Mouse (Mus musculus): Measurements from ENCODE around the gene Arhgef40.
"Not testable (repeated sequence)": the region's sequence is repeated elsewhere in the genome, so short reads cannot be mapped to it uniquely, and the experiment has no call there.

The Arhgef40 gene

DNA sequence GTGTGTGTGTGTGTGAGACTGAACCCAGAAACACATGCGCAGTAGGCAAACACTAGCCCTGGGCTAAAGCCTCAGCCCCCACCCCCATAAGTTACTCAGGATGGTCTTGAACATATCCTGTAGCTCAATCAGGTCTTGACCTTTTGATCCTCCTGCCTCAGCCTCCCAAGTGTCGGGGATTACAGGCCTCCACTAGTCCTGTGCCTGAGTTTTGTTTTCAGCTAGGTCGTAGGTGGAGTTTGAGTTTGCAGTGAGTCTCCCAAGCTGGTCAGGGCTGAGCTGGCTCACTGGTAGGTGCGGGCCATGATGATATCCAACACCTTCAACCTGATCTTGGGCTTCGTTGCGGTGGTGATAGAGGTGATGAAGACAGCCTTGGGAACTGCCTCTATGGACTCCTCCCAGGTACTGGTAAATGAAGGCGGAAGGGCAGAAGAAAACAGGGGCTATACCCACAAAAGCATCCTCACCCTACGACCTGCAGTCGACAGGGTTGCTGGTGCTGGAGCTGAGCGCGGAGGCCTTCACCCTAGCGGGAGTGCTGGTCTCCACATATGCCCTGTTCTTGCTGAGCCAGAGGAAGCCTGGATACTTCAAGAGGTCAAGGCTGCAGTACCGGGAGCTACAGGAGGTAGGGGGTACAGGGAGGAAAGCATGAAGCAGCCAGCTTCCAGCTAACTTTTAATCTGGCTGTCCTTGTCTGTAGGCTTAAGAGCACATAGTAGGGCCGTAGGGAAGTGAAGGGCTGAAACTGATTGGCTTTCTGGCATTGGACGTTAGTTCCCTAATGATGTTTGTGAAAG, 33.9 kb downstream of the Arhgef40 start:
- DNase-seq (ENCODE audit: low spot score in 2 of 2): no peak

DNA sequence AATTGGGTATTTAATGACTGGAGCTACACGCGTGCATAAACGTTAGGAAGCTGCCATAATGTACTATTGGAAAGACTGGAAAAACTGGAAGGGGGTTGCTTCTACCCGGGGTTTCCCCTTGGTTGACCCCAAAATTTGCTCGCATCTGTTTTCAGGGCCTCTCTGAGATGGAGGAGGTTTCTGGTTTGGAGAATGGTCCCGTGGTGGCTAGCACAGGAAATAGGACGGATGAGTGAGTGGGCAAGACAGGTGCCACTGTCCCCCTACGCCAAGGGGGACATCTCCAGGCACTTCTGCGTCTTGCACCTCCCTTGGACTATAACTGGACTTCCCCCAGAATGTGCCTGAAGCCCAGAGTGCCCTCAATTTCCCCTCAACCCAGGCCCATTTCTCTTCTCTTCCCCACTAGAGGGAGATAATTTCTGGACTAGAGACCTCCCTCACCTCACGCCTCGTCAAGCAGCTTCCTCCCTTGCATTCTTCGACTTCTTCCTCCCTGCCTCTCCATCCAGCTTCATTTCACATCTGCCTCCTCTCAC, 34.6 kb downstream of the Arhgef40 start:
- DNase-seq (ENCODE audit: low spot score in 2 of 2): no peak

DNA sequence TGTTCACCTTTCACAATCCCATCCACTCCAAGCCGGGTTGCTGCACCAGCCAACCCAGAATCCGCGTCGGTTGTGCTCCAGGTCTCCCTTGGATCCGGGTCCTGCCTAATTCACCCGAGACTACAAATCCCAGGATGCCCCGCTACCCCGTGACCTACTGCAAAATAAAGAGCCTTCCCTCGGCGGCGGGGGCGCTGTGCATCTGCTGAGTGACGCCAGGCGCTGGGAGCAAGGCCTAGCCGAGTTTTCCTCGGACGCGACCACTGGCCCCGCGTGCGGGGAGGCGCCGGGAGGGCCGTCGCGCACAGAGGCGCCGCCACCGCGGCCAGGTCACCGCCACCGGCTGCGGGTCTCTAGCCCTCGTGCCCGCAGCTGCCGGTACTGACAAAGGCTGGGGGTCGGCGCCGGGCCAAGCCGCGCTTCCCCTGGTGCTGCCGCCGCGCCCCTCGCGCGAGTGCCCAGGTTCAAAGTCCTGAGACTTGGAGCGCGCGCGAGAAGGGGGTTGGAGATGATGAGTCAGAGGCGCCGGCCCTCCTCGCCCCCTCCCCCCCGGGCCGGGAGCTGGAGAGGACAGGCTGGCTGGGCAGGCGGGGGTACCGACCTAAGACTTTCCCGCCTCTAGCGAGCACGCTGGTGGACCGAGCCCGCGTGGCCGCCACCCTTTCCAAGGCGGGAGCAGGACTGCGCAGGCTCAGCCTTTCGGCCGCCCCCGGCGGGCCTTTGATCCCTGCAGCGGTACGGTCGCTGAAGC, 35.2 kb downstream of the Arhgef40 start:
- peak; percentile 97 for DNase-seq (ENCODE audit: low spot score in 2 of 2)

GRCm38 (mm10) chr14:52020486-52021137, 36.1 kb downstream of the Arhgef40 start, which contains the start of gene Zfp219:
TSS of gene Zfp219 (minus strand) at chr14:52020733.
- peak in 1 of 2 experiments; percentile 76 for DNase-seq (ENCODE audit: low spot score in 2 of 2)

DNA sequence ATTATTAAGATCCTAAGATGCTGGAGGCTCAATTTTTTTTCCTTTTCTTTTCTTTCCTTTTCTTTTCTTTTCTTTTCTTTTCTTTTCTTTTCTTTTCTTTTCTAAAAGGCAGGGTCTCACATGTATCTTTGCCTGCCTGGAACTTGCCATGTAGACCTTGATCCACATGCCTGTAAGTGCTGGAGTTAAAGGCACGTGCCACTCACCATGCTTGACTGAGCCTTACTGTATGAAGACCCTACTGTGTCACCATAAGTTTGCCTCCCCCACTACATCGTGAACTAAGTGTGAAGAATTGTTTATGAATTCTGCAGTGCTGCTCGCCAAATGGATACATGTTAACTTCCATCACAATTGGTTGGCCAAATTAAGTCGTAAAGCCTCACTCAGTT, 36.6 kb downstream of the Arhgef40 start:
- no peak for DNase-seq (ENCODE audit: low spot score in 2 of 2)

DNA sequence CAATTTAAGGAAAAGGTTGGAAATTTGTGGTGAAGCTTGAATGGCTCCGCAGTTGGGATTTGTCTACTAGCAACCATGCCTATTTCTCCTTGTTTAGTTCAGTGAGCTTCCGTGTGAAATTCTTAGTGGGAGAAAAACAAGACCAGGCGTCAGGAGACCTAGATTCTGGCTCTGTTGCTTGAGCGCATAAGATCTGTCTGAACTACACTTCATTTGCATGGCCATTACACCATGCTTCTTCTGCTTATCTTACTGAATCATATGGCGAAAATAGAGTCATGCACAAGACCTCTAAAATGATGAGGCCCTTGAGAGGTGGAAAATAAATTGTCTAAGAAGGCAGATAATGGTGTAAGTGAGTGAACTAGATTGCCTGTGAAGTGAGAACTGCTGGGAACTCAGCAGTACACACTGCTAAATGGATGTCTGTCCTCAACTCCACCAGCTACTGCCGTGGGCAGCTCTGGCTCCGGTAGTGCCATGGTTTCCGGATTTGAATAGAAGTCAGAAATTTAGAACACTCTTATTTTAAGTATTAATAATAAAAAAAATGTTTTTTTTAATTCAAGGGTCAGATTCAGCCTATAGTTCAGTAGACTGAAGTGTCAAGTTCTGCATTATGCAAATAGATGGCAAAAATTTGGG, 37.2 kb downstream of the Arhgef40 start:
- no peak for DNase-seq (ENCODE audit: low spot score in 2 of 2)

GRCm38 (mm10) chr14:52022244-52022708, 37.8 kb downstream of the Arhgef40 start:
- DNase-seq (ENCODE audit: low spot score in 2 of 2): no peak

DNA sequence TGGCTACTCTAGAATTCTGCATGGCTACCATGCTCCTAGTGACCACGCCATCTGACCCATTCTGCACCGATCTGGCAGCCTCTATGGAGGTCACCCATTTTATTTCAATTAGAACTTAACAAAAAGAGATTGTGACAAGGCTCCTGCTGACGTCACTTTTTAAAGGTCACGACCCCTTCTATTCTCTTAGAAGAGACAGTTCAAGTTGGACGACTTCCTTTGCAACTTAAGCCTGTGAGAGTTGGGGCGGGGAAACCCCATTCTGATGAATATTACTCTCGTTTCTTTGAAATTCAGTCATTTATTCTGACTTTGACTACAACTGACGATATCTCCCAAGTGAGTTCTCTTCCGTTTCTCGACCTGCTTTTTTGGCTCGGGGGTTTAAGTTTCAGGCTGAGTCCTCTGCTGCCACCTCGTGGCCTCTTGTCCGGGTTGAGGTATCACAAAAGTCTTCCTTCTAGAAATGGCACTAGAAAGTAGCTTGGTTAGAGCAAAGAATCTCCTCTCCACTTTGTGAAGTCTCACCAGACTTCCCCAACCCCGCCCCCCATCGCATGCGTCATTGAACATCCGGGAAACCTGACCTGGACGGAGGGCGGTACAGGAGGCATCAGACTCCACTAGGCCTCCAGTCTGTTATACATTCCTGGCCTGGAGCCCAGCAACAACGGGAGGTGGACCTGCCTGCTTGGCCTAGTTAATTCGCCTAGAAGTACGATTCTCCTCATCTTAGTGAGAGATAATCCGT, 38.4 kb downstream of the Arhgef40 start:
- peak; percentile 87 to 91 for DNase-seq (ENCODE audit: low spot score in 2 of 2)

DNA sequence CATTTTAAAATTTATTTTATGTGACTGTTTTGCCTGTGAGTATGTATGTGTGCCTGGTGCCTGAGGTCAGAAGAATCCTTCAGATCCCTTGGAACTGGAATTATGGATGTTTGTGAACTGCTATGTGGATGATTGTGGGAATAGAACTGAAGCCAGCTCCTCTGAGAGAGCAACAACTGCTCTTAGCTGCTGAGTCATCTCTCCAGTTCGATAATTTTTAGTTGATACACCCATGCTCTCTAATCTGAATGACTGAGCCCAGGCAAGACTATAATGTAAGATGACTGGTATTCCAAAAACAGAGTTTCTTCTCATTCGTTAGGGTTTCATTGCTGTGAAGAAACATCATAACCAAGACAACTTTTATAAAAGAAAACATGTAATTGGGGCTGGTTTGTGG, 39.6 kb downstream of the Arhgef40 start:
- DNase-seq (ENCODE audit: low spot score in 2 of 2): no peak

DNA sequence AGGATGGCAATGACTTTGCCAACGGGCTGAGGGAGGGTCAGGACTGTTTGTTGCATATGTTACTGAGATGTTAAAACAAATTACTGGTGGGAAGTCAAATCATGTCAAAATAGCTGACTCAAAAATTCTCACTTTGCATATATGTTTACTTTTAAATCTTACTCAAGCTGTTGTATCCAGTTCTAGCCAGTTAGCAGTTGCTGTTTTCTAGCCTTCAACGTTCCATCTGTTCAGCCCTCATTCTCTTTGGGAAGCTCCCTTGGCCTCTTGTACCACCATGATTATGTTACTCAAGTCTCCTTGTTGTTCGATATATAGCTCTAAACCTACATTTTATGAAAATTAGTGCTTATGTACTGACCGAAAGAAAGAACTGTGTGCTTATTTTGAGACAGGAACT, 41.8 kb downstream of the Arhgef40 start:
- DNase-seq (ENCODE audit: low spot score in 2 of 2): no peak

- no peak for DNase-seq (ENCODE audit: low spot score in 2 of 2)
Measured at GRCm38 (mm10) chr14:52035926-52036325, 51.4 kb downstream of the Arhgef40 start.

- no peak for DNase-seq (ENCODE audit: low spot score in 2 of 2)
Measured at GRCm38 (mm10) chr14:52039332-52039731, 54.8 kb downstream of the Arhgef40 start.

GRCm38 (mm10) chr14:52042359-52042758, 57.8 kb downstream of the Arhgef40 start, which contains the start of gene Olfr221:
TSS of gene Olfr221 (minus strand) at chr14:52042459.
- DNase-seq (ENCODE audit: low spot score in 2 of 2): not testable (repeated sequence)

- no peak for DNase-seq (ENCODE audit: low spot score in 2 of 2)
Measured at GRCm38 (mm10) chr14:52043446-52043845, 58.9 kb downstream of the Arhgef40 start.

DNA sequence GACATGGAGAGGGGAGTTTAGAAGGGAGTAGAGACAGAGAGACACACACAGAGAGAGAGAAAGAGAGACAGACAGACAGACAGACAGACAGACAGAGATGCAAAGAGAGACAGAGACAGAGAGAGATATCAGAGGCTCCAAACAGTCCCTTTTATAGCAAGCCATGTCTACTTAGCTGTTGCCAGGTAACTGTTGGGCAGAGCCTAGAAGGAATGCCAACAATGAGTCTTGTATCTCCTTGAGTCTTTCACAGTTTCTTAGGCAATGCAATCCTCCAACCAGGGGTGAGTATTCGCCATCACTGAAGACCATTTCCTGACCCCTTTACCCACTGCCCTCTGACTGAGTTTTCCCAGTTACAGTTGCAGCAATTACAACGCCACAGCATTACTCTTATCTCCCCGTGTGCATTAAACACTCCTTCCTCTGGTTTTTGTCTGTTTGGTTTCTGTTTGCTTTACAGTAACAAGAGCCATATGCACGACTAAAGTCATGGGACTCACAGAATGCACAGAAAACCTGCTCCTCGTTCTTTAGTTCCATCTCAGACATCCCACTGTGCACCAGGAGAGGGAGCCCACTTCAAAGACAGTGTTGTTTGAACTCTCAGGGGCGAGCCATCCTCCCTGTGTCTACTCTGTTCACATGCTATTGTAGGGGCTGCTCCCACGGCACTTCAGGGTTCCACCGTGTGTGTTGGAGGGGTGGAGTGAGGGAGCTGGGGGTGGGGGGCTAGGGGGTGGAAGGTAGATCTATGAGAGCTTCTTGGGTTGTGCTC, 60.6 kb downstream of the Arhgef40 start:
- no peak for DNase-seq (ENCODE audit: low spot score in 2 of 2)

GRCm38 (mm10) chr14:52045966-52046565, 61.5 kb downstream of the Arhgef40 start:
- no peak for DNase-seq (ENCODE audit: low spot score in 2 of 2)

- not testable (repeated sequence) for DNase-seq (ENCODE audit: low spot score in 2 of 2)
Measured at GRCm38 (mm10) chr14:52052720-52053119, 68.2 kb downstream of the Arhgef40 start.
